Mouse (Mus musculus) Muller cell, postnatal 12 days (primary cell): ENCODE results near the gene Gm8660.
"Not testable (repeated sequence)": the region's sequence is repeated elsewhere in the genome, so short reads cannot be mapped to it uniquely, and the experiment has no call there.

ENCODE experiments used
- DNase-seq: peaks from one replicate; pipeline ENCODE4 v3.0.0-alpha.2; 2015; ENCODE audit errors: inconsistent ontology term

Gene Gm8660

GRCm38 (mm10) chr7:22370939-22371338 is at the start of gene Gm8660:
Gene Gm8660, minus strand, starts transcription at chr7:22371039.
- not testable (repeated sequence) for DNase-seq

DNA sequence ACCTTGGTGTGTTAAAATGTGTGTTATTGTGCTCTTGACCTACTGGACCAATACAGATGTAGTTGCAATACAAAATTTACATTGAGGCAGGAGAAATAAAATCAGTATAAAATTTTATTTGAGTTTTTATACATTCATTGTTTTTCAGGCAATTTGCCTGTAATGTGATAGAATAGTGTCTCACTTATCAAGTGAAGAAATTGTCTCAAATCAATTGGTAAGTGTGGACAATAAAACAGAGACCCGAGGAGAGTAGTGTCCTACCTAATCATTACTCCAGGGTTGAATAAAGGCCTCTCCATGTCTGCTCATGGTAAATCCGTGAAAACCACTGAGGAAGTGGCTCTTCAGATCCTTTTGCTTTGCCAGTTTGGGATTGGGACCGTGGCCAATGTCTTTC is 42.4 kb upstream of the Gm8660 start, which contains the start of gene Vmn1r148:
Gene Vmn1r148, plus strand, starts transcription at position 301 of the 400 bp plus-strand sequence.
- DNase-seq: not testable (repeated sequence)

GRCm38 (mm10) chr7:22329617-22330016 is 41.2 kb downstream of the Gm8660 start, which contains the start of gene Gm4187:
Gene Gm4187, minus strand, starts transcription at chr7:22329717.
- not testable (repeated sequence) for DNase-seq
